Mouse (Mus musculus): Measurements from ENCODE around the gene Ddit4.

DNA sequence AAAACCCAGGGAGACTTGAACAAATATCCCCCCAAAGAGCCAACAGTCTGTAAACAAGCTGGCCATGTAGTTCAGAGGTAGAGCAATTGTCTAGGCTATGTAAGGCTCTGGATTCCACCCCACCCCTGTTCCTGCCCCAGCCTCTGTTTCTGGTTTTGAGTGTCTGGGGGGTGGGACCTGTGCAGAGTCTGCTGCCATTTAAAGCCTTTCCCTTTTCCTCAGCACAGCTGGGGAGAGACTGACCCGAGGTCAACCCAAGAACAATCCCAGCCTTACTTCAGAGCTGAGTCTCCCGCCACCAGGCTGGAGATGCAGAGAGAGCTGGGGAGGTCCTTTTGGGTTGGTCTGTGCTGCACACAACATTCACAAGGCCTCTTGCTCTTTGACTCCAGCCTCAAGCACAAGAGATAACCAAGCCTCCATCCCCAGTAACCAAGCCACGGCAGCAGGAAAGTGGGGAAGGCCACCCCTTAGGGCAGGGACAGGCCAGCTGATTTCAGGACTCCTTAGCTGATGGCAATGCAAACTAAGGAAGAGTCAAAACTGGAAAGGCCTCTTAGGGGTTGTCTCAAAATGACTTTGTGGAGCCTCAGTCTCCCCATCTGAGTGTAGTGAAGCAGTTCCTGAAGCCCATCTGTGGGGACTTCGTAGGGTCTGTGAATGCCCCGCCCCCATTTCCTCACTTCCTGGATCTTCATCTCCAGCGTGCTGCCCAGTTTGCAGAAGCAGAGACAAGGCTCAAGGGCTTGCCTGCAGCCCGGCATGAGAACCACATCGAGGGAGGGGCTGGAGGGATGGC is 15.4 kb downstream of the Ddit4 start:
- TF ChIP-seq CTCF (IDR thresholded peaks at IDR 0.05; ENCODE audit: control insufficient read depth, insufficient read depth, insufficient read length) (no peak), MAX (IDR thresholded peaks at IDR 0.05) (no peak), USF1 (IDR thresholded peaks at IDR 0.05; ENCODE audit: low read depth) (no peak), CEBPB (IDR thresholded peaks at IDR 0.05; ENCODE audit: low read depth) (no peak), MYOG (IDR thresholded peaks at IDR 0.05; ENCODE audit: control insufficient read depth, extremely low read depth, insufficient read length) (no peak), MYOD1 (IDR thresholded peaks at IDR 0.05; ENCODE audit: control insufficient read depth, insufficient read length, low read depth) (no peak)

Data from C2C12 (cell line).